Mouse (Mus musculus) embryonic facial prominence, embryonic 10.5 days (tissue): ENCODE measurements around the gene Smc4. TPM values are rescaled to one million over a fixed set of nuclear protein-coding genes. Genes with fewer than 3 reads are reported as not detected.
A peak's percentile ranks its signal among the peaks of the same experiment; 100 is the strongest.

Experiments
- DNase-seq: peaks from one replicate; pipeline ENCODE4 v3.0.0-alpha.2; 2017; ENCODE audit warnings: low spot score
- H3K27ac ChIP-seq: fragments of 300-500 bp; sonication (generic); replicated peaks from 2 replicates; pipeline ENCODE4 v1.5.1; 2016; ENCODE audit warnings: mild to moderate bottlenecking
- H3K27me3 ChIP-seq: fragments of 300-500 bp; sonication (generic); replicated peaks from 2 replicates; pipeline ENCODE4 v1.6.1; 2016; ENCODE audit warnings: low read depth, mild to moderate bottlenecking; ENCODE audit not compliant: poor library complexity, severe bottlenecking
- H3K36me3 ChIP-seq: fragments of 300-500 bp; sonication (generic); replicated peaks from 2 replicates; pipeline ENCODE4 v1.6.1; 2016; ENCODE audit warnings: mild to moderate bottlenecking, moderate library complexity
- H3K4me1 ChIP-seq: fragments of 300-500 bp; sonication (generic); 2 replicates; pipeline ENCODE4 v1.6.1; 2016
- H3K4me3 ChIP-seq: fragments of 300-500 bp; sonication (generic); 2 replicates; pipeline ENCODE4 v1.5.1; 2016; ENCODE audit warnings: mild to moderate bottlenecking, moderate library complexity
- H3K9me3 ChIP-seq: fragments of 300-500 bp; sonication (generic); 2 replicates; pipeline ENCODE4 v1.6.1; 2016; ENCODE audit warnings: mild to moderate bottlenecking
- WGBS: fragments of 180-500 bp; shearing (Covaris S2); methylation state at CpG from one replicate; pipeline ENCODE4 v1.1.7; 2016; 5-methylcytosine and 5-hydroxymethylcytosine counted together
- polyA plus RNA-seq: library from polyadenylated mRNA; unstranded; fragments of >200 nt; fragmentation: Nextera tagmentation; extraction: Ambion mirVana; gene quantifications from 2 replicates; pipeline ENCODE4 v1.2.1, GENCODE M21; 2016

Gene Smc4
- 166 and 187 TPM in 2 replicates for polyA plus RNA-seq

DNA sequence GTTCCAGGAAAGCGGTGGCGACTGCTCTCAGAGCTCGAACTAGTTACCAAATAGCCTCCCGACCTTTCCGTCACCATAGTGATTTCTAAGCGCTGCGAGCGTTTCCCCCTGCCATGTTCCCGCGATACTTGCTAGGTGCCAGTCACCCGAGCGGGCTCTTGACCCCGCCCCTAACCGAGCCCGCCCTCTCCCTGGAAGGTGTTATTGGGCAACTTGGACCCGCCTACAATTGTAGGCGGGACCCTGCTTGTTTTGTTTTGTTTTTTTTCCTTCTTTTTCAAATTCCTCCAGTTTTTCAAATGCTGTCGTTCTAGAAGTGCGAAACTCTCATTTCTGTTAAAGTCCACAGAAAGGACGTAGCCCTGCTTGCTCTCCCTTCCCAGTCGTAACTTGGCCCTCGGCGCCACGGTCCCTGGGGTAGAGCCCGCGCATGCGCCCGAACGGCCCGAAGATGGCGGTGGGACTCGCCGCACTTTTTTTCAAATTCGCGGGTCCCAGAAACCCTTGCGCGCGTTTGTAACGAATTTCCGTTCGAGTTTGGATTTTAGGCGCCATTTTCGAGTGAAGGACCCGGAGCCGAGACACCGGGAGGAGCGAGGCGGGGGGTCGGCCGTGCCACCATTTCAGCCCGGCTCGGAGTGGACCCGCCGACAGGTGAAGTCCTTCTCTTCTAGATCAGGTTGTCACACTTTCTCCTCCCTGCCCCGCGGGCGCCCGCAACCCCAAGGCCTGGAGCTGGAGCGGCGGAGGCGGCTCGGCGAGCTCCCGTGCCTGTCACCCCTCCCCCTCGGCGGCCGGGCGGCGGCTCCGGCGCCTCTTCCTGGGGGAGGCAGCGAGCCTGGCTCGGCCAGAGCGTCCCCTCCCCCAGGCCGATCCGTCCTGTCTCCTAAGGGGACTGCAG, at the start of gene Smc4, which contains the start of gene Ift80:
TSS of gene Smc4 (plus strand) at position 302 of the 901 bp plus-strand sequence.
TSS of gene Ift80 (minus strand) at position 134 of the 901 bp plus-strand sequence.
- peak; percentile 98 for DNase-seq
- Histone ChIP-seq H3K9me3 (no peaks in the 10 kb centered on the region), H3K27ac (peak within 1 kb of the TSS; percentile 99), H3K36me3 (peaks cover 19% of the 10 kb centered on the region), H3K4me3 (peak within 1 kb of the TSS; percentile 99), H3K4me1 (peaks cover 17% of the 10 kb centered on the region), H3K27me3 (no peaks in the 10 kb centered on the region)
- WGBS: under 1% methylated on average over 76 of the region's 76 CpGs

DNA sequence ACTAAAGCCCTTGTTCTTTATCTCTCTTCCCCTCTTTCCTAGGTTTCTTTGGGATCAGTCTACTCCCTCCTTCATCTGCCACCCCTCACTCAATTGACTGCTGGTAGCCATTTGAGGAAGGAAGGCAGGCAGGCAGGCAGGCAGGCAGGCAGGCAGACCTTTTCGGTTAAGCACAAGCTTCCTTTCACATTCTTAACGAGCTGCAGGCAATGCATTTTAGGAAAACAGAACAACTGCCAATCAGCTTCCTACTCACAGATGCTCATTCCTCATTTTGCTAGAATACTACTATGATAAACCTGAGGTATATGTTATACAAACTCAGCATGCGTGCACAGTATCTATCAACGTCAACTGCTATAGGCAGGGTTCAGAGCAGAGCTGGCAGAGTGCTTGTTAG, 48.1 kb upstream of the Smc4 start:
- no peaks in the 10 kb centered on the region for H3K27me3 ChIP-seq

DNA sequence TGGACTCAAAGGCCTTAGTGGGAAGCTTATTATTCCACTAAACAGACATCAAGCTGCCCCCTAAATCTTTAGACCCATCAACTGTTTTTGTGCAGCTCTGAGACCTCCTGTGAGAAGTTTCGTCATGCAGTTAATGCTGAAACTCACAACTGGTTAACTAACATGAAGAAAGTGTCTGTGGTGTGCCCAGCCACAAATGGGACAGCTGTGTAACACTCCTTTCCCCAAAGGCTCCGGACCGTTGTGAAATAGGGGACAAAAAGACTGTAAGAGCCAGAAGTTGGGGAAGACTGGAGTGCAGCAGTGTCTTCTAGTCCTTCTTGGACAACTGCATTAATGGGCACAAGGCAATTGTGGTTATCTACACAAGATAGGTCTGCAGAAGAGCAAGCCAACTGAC, 47.1 kb upstream of the Smc4 start:
- H3K36me3 ChIP-seq: peaks cover 22% of the 10 kb centered on the region
- WGBS: 87% methylated on average over 3 of the region's 3 CpGs
- H3K4me3 ChIP-seq: no peak overlapping the region
- H3K9me3 ChIP-seq: no peaks in the 10 kb centered on the region
- DNase-seq: no peak
- H3K4me1 ChIP-seq: no peaks in the 10 kb centered on the region
- no peaks in the 10 kb centered on the region for H3K27me3 ChIP-seq
- H3K27ac ChIP-seq: no peak overlapping the region

More for the DNA sequence above, 48.1 kb upstream of the Smc4 start:
- Histone ChIP-seq H3K4me3 (no peak overlapping the region), H3K9me3 (no peaks in the 10 kb centered on the region), H3K27ac (no peak overlapping the region), H3K4me1 (no peaks in the 10 kb centered on the region), H3K36me3 (peaks cover 15% of the 10 kb centered on the region)
- WGBS: 54% methylated on average over 4 of the region's 4 CpGs
- no peak for DNase-seq

DNA sequence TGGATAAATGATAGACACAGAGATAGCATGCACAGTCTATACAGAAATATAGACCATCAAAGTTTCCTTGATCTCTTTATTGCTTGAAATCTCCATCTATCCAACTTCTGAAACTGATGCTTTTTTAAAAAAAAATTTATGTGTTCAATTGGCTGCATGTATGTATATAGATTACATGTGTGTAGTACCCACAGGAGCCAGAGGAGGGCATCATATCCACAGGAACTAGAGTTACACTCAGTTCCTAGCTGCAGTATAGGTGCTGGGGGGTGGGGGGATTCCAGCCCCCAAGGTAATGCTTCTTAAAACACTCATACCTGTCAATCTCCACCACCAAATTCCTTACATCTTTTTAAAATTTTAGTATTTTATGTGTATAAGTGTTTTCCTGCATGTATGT, 39.9 kb upstream of the Smc4 start:
- Histone ChIP-seq H3K36me3 (peaks cover 83% of the 10 kb centered on the region), H3K4me1 (no peaks in the 10 kb centered on the region), H3K27ac (no peak overlapping the region), H3K4me3 (no peak overlapping the region), H3K9me3 (0 out of 2 replicates have a peak, but pooled peaks cover 3% of the 10 kb centered on the region), H3K27me3 (no peaks in the 10 kb centered on the region)
- DNase-seq: no peak

DNA sequence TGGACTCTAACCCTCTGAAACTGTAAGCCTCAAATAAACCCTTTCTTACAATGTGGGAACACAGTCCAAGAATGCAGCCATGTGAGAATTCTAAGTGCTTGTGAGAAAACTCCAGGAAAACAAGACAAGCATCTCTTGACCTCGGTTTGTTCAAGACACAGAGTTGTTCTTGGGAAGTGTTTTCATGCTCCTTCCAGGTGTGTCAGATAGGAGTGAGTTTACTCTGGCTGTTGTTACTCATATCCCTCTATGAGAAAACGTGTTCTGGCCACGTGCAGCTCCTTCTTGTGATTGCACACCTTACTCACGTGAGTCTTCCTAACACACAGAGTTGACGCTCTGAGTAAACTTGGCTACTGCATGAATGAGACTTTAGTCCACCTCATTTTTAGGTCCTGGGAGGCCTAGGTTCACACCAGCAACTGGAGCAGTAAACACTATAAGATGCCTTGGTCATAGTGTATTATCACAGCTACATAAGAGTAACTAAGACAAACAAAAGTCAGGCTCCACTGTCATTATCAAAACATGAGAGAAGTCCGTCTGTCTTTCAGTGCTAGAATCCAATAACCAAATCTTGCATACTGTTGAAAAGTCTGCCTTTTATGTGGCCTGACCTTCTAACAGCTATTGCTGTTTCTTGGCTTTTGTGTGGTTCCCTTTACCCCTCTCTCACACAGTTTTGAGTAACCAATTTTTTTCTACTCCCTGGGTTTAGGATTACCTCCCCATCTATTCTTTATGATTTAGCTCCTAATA, 37.8 kb upstream of the Smc4 start:
- 0 out of 2 replicates have a peak, but pooled peaks cover 3% of the 10 kb centered on the region for H3K9me3 ChIP-seq
- no peak overlapping the region for H3K4me3 ChIP-seq
- DNase-seq: no peak
- WGBS: 93% methylated on average over 6 of the region's 6 CpGs
- H3K27me3 ChIP-seq: no peaks in the 10 kb centered on the region
- no peaks in the 10 kb centered on the region for H3K4me1 ChIP-seq
- no peak overlapping the region for H3K27ac ChIP-seq
- H3K36me3 ChIP-seq: peaks cover 67% of the 10 kb centered on the region

DNA sequence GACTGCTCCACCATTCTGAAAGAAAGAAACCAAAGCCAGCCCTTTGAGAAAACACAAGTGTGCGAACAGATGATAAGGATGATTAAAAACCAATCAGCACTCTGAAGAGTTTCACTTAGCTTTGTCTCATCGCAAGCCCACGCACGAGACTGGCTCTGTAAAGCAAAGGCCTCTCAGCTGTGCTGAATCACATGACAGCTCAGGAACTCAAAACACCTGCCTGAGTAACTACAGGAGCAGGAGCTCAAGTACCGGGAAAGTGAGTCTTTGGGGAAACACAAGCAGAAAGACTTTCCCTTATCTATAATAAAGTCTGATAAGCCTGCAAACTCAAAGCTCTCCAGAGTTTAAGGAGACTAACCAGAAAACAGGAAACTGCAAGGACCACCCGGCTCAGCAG, 37.1 kb upstream of the Smc4 start:
- Histone ChIP-seq H3K27ac (no peak overlapping the region), H3K4me1 (no peaks in the 10 kb centered on the region), H3K27me3 (no peaks in the 10 kb centered on the region), H3K4me3 (no peak overlapping the region), H3K36me3 (peaks cover 67% of the 10 kb centered on the region), H3K9me3 (0 out of 2 replicates have a peak, but pooled peaks cover 3% of the 10 kb centered on the region)
- no peak for DNase-seq
- WGBS: 86% methylated on average over 6 of the region's 6 CpGs

DNA sequence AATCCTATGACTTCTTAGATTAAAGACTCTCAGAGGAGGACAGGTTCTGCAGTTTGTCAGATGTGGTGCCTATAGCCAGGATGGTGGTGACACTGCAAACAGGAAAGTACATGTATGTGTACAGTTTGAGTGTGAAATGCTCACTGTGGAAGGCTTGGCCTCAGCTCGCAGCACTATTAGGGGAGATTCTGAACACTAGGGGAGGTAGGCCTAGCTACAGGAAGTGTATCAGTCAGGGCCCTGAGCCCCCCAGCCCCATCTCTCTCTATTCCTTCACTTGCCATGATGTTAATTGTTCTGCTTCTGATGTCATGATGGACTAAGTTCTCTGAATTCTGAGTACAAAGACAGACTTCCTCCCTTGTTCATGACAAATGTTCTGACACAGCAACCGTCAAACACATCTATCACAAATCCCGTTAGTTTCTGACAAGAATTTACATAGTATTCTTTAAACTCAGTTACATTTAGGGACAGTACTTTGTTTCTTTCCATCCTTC, 35.4 kb upstream of the Smc4 start:
- Histone ChIP-seq H3K4me1 (no peaks in the 10 kb centered on the region), H3K36me3 (peaks cover 55% of the 10 kb centered on the region), H3K4me3 (no peak overlapping the region), H3K27me3 (no peaks in the 10 kb centered on the region), H3K27ac (no peak overlapping the region), H3K9me3 (0 out of 2 replicates have a peak, but pooled peaks cover 3% of the 10 kb centered on the region)
- DNase-seq: no peak
- 90% methylated on average over 3 of the region's 3 CpGs for WGBS

DNA sequence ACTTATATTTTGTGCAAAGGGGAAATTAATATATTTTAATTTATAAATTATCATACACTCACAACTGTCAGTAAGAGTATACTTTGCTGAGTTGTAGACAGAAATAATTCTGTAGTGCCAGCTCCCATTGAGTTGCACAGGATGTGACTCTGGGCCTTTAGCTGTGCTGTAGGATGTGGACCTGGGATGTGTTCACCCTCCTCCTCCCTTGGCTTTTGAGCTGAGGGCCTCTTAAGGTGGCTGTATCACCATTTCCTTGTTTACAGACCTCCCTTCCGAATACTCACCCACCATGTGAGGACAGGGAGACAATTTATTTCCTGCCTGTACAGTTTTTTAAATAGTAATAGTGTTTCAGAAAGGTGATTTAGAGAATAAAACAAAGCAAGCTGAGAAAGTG, 31.0 kb upstream of the Smc4 start:
- Histone ChIP-seq H3K9me3 (no peaks in the 10 kb centered on the region), H3K4me1 (peaks cover 14% of the 10 kb centered on the region), H3K4me3 (no peak overlapping the region), H3K36me3 (peaks cover 31% of the 10 kb centered on the region), H3K27me3 (no peaks in the 10 kb centered on the region), H3K27ac (no peak overlapping the region)
- no peak for DNase-seq
- WGBS: 73% methylated on average over 1 of the region's 1 CpGs

DNA sequence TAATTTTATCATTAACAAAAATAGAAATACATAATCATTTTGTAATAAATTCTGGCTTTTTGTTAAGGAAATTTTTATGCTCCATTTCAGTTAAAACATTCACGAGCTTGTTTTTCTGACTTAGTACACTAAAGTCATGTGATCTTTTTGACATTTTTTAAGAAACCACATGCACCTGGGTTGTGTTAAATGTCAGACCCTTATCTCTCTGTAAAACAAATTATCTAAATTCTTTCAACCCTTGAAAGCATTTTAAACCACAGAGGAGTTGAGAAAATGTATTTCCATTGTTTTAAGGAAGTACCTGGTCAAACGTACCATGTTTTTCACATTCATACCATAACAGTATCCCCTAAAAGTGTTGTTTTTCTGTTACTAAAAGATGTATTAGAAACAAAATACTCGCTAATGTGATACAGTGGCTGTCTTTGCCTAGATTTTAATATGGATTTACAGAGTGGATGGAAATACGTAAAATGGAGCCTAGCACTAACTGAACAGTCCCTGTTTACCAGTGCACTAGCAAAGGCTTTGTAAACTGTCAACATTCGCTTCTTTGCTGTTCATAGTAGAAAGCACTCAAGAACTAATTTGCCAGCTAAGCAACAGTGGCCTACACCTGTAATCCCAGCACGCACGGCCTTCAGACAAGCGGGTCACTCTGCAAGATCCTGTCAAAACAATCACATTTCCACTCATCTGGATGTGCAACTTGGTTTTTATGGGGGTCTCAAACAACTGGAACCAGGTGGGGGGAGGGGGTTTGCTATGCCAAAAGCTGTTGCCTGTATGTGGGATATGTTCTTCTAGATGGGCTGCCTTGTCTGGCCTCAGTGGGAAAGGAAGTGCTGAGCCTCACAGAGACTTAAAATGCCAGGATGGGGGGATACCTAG, 29.7 kb upstream of the Smc4 start:
- DNase-seq: no peak
- H3K36me3 ChIP-seq: peaks cover 31% of the 10 kb centered on the region
- peaks cover 14% of the 10 kb centered on the region for H3K4me1 ChIP-seq
- no peak overlapping the region for H3K4me3 ChIP-seq
- WGBS: 87% methylated on average over 8 of the region's 8 CpGs
- H3K27ac ChIP-seq: no peak overlapping the region
- no peaks in the 10 kb centered on the region for H3K27me3 ChIP-seq
- no peaks in the 10 kb centered on the region for H3K9me3 ChIP-seq

DNA sequence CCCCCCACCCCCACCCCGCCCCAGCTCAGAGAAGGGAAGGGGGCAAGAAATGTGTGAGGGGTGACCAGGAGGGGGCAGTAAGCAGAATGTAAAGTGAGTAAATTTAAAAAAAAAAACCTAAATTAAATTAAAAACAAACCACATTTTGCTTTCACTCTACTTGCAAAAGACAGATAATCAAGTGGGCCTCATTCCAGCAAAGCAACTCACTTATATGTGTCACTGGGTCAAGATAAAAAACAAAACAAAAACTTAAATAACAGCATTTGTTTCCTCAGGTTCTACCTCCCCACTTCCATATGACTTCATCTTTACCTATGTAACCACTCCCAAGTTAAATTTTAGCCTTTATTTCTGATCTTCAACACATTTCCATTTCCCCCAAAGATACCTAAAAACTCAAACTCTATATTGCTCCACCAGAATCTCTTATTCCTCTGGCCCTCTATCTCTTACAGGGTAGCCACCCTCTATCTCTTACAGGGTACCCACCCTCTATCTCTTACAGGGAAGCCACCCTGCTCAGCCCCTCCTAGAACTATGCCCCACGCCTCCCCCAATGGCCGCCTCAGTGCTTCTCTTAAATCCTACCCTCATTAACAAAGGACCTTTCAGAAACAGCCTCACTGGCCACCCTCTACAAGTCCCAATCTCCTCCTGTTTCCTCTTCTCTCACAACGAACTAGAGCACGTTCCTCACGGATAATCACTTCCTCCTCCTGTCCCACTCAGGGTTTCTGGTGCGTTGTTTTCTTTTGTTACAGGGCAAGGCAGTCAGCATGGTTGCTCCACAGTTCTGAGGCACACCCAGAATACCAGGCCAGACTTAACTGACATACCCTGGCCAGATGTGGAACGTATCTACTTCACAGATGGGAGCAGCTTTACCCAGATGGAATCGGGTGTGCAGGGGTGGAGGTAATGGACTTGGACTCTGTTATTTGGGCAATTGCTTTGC, 28.7 kb upstream of the Smc4 start:
- 51% methylated on average over 9 of the region's 9 CpGs for WGBS
- peaks cover 14% of the 10 kb centered on the region for H3K4me1 ChIP-seq
- no peak overlapping the region for H3K4me3 ChIP-seq
- peak overlapping the region; percentile 16; the same call in 1 of the 2 replicates for H3K27ac ChIP-seq
- H3K9me3 ChIP-seq: no peaks in the 10 kb centered on the region
- H3K27me3 ChIP-seq: no peaks in the 10 kb centered on the region
- peaks cover 32% of the 10 kb centered on the region for H3K36me3 ChIP-seq
- DNase-seq: no peak

DNA sequence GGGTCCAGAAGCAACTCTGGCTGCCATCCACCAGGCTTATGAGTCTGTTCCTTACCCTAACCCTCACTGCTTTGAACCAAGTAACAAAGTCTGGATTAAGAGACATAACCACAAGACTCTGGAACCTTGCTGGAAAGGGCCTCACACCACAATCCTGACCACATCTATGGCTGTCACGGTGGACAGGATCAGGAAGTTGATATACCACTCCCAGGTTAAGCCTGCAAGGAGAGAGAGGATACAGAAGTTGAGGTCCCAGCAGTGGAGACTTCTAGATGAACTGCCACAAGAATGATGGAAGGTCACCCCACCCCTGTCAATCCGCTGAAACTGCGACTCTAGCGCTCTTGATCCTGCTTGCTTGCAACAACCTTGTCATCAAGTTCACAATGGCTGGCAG, 26.8 kb upstream of the Smc4 start:
- H3K4me3 ChIP-seq: no peak overlapping the region
- peaks cover 14% of the 10 kb centered on the region for H3K4me1 ChIP-seq
- H3K27me3 ChIP-seq: no peaks in the 10 kb centered on the region
- DNase-seq: no peak
- no peak overlapping the region for H3K27ac ChIP-seq
- no peaks in the 10 kb centered on the region for H3K9me3 ChIP-seq
- peaks cover 33% of the 10 kb centered on the region for H3K36me3 ChIP-seq
- WGBS: 93% methylated on average over 4 of the region's 4 CpGs
